Mouse (Mus musculus) brown adipose tissue, adult 24 weeks (tissue): ENCODE data around the gene Slc38a2. TPM values are rescaled to one million over a fixed set of nuclear protein-coding genes. Genes with fewer than 3 reads are reported as not detected.

ENCODE experiments used
- H3K27ac ChIP-seq: fragments of 200-500 bp; replicated peaks from 2 replicates; pipeline ENCODE4 v1.5.1; 2012; ENCODE audit warnings: low read depth, mild to moderate bottlenecking, low read length
- H3K4me1 ChIP-seq: fragments of 200-500 bp; 2 replicates; pipeline ENCODE4 v1.6.1; 2012; ENCODE audit warnings: low read length, mixed read lengths; ENCODE audit not compliant: control insufficient read depth, insufficient read depth, insufficient read length
- H3K4me3 ChIP-seq: fragments of 200-500 bp; 2 replicates; pipeline ENCODE4 v1.5.1; 2012; ENCODE audit warnings: low read depth, mild to moderate bottlenecking, low read length, moderate library complexity; ENCODE audit not compliant: insufficient read depth
- polyA plus RNA-seq: library from polyadenylated mRNA; stranded (reverse); fragments of >200 nt; gene quantifications from 2 replicates; pipeline ENCODE4 v1.2.4, GENCODE M21; 2012; ENCODE audit not compliant: missing spikeins, insufficient read depth, insufficient read length

Slc38a2 gene
- polyA plus RNA-seq, 1 experiment, result 25.0 TPM

DNA sequence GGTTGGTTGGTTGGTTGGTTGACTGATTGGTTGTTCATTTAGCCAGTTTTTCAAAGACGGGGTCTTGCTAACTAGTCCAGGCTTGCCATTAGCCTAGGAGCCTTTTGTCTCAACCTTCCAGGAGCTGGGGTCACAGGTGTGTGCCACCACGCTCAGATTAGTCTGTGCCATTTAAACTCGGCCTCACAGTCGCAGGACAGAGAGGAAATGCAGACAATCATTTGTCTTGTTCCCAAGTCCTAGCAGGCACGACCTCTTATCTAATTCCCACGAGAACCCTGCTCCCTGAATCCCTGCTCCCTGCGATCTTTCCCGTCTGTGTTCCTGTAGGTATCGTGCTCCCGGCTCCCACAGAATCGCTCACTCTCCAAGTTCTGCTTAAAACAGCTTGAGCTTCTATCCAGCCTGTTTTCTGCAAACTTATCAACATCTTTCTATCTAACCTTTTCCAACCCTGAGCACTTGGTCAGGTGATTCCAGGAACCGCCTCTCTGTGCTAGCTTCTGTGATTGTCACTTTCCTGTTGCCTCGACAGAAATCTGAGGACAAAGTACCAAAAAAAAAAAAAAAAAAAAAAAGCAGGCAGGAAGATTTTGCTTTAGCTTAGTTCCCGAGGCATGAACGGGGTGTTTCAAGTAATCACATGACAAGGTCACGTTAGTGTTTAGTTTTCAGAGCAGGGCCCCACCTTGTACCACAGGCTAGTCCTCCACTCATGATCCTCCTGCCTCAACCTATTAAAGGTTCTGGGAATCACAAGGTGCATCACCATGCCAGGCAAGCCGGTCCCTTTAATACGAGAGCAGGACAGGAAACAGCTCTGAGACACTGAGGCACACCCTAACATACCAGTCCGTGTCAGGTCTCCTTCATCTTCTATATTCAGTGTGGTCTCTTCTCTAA lies 20.4 kb downstream of the Slc38a2 start:
- H3K4me3 ChIP-seq, result no peak overlapping the region
- no peak overlapping the region for H3K27ac ChIP-seq
- H3K4me1 ChIP-seq, result no peaks in the 10 kb centered on the region

DNA sequence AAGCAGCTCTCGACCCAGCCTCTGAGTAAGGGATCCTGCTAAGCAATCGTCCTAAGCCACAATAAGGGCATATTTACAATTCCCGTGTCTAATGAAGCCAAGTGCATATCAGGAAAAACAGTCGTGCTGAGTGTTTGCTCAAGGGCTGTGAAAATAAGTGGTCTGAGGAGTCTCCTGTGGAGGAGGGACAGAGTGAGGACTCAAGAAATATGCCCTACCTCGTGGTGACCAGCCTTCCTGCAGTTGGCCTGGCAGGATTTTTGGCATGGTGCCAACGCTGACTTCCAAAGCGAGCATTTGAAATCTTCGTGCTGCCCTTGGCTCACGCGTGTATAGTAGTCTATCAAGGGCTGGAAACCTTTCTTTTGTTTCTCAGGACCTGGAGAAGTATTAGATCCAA lies 23.0 kb downstream of the Slc38a2 start:
- Histone ChIP-seq H3K27ac (no peak overlapping the region), H3K4me3 (no peak overlapping the region), H3K4me1 (no peaks in the 10 kb centered on the region)

DNA sequence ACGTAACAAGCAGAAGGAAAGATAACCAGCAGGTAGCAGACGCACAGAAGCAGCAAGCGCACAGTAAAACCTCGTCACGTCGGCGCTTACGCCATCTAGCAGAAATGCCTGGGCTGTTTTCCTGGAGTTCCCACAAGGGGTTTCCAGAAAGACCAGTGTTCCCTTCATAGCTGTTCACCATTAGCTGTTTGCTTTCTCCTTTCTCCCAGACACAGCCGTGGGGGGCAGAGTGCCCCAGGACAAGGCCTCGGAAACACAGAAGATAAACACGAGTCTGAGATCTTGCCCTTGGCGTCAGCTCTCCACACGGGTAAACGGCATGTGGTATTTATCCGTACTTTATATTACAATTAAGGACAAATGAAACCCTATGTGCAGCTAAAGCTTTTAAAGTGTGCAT lies 23.8 kb downstream of the Slc38a2 start:
- Histone ChIP-seq H3K4me3 (no peak overlapping the region), H3K27ac (no peak overlapping the region), H3K4me1 (no peaks in the 10 kb centered on the region)

DNA sequence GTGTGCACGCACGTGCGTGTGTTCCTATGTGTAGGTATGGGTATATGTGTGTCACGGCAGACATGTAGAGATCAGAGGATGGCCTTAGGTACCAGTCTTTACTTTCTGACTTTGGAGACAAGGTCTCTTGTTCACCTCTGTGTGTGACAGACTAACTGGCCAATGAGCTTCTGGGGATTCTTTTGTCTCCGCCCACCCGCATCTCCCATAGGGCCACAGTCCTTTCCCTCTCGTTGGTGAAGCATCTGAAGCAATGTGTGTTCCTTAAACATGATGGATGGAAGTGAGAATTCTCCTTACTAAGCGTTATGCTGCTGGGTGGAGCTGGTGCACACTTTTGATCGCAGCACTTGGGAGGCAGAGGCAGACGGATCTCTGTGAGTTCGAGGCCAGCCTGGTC lies 24.5 kb downstream of the Slc38a2 start:
- Histone ChIP-seq H3K4me1 (no peaks in the 10 kb centered on the region), H3K4me3 (no peak overlapping the region)

DNA sequence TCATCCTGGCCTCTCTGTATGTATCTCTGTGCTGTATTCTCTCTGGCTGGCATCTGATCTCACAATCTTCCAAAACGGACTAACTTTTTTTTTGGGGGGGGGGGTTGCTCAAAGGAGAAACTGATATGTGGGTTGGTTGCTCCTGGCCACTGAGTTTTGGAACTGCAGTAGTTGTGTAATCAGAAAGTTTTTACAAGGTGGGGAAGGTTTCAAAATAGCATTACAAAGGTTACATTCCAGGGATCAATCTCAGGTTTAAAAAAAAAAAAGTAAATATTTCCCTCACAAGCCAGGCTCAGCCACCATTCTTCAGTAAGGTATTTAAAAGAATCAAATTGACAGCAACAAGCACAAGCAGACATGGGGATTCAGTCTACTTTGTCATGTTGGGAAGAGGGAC lies 25.4 kb downstream of the Slc38a2 start:
- no peak overlapping the region for H3K4me3 ChIP-seq
- no peaks in the 10 kb centered on the region for H3K4me1 ChIP-seq
- no peak overlapping the region for H3K27ac ChIP-seq

More for the DNA sequence above, 24.5 kb downstream of the Slc38a2 start:
- no peak overlapping the region for H3K27ac ChIP-seq

DNA sequence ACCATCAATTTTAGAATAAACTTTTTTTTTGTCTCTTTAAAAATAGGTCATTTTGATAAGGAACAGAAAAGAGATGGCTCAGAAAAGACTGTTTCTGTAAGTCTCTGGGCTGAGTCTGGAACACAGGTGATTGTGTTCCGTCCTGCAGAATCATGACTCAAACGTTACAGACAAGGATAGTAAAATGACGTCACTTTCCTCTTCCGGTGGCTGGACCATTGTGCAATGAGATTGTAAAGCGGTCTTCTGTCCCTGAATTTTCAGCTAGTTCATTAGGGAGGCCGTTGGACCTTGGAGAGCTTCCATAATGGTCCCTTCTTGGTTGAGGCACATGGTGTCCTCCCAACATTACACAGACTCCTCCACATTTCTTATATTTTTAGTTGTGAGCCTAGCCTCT lies 29.8 kb downstream of the Slc38a2 start:
- Histone ChIP-seq H3K4me3 (no peak overlapping the region), H3K27ac (no peak overlapping the region), H3K4me1 (no peaks in the 10 kb centered on the region)

DNA sequence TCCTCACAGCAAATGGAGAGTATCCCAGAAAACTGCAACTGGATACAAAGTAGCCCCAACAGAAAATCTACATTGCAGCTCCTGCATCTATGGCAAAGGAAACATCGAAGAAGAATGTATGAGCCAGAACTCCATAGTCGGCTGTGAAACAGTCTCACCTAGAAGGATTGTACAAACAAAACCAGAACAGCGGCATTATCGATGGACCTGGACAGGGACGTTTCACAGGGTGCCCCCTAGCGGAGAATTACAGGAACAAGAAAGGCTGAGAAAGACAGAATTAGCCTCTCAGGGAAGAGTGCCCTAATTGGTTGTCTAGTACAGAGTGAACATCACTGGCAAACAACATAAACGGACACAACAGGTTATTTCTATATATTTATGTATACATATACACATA lies 32.9 kb downstream of the Slc38a2 start:
- Histone ChIP-seq H3K4me3 (no peak overlapping the region), H3K4me1 (no peaks in the 10 kb centered on the region), H3K27ac (no peak overlapping the region)

DNA sequence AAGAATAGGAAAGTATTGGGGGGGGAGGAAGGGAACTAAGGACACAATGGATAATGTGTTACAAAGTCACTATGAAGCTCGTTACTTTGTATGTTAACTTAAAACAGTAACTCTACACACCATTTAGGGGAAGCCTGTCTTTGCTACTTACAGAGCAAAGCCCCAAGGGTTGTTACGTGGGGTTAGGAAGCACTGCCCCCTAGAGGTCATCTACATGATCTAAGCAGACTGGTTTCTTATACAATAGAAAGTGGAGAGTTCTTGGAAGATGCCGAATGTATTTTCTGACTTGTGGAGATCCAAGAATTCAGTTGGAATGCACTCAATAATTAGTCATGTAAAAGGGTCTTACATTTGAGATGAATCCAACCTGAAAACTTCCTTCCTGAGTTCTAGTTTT lies 33.6 kb downstream of the Slc38a2 start:
- Histone ChIP-seq H3K4me3 (no peak overlapping the region), H3K27ac (no peak overlapping the region), H3K4me1 (no peaks in the 10 kb centered on the region)

DNA sequence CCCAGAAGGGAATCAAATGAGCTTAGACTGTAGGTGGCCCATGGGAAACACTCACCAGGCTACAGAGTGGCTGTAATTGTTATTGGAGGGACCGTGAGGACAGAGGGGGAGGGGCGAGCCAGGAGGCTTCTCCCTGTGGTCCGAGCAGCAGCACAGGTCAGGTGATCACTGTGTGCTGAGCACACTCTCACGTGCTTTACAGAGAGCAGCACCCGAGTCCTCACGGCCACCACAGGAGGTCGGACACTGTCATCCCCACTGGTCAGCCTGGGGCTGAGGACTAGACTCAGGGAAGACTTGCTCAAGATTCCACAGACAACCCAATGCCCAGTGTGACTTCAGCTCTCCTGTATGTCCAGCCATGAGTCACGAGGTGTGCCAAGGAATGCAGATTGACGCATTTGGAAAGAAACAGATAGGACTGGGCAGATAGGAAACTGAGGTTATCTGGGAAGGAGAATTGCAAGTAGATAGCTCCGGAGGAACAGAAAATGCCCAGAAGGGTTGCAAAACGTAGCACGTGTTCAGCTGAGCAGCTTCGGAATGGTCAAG lies 38.9 kb downstream of the Slc38a2 start:
- Histone ChIP-seq H3K4me3 (no peak overlapping the region), H3K4me1 (no peaks in the 10 kb centered on the region), H3K27ac (no peak overlapping the region)

DNA sequence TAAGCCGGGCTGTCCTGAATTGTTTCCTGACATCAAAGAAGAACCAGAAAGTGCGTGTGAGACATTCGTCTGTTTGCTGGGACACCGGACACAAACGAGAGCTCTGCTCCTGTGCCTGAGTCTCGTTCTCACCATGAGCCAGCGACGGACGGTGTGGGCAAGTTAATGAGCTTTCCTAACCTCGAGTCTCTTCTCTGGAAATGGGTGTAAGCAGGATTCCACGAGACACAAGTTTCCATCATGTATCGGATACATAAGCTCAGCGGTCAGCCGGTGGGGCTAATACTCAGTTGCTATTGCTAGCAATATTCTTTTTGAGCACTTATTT lies 41.3 kb downstream of the Slc38a2 start:
- Histone ChIP-seq H3K4me3 (no peak overlapping the region), H3K27ac (no peak overlapping the region), H3K4me1 (no peaks in the 10 kb centered on the region)

DNA sequence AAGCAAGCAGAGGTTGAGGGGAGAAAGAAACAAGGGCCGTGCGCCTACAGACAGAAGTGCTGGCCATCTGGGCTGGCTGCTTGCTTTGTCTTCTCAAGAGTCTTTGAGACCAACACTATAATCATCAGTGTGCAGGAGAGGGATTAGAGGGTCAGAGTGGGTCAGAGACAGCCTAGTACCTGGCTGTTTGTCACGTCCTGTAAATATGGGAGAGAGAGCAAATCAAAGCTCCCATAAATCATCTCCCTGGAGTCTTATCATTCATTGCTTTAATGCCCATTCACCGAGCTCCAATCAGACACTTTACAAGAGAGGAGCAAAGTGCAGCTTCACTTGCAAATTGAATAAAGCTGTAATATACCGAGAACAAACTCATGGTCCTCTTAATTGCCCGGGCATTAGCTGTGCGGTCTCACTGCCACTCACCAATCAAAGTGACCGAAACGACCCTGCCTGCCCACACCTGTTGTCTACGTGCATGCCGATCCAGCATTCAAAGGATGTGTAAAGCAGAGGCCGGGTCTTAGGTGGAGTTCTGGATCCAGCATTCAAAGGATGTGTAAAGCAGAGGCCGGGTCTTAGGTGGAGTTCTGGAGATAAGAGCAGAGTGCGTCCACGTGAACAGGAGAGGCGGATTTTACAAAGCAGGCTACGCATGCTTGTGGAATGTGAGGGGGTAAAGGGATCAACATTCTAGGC lies 41.8 kb downstream of the Slc38a2 start:
- Histone ChIP-seq H3K4me3 (no peak overlapping the region), H3K27ac (no peak overlapping the region), H3K4me1 (no peaks in the 10 kb centered on the region)

DNA sequence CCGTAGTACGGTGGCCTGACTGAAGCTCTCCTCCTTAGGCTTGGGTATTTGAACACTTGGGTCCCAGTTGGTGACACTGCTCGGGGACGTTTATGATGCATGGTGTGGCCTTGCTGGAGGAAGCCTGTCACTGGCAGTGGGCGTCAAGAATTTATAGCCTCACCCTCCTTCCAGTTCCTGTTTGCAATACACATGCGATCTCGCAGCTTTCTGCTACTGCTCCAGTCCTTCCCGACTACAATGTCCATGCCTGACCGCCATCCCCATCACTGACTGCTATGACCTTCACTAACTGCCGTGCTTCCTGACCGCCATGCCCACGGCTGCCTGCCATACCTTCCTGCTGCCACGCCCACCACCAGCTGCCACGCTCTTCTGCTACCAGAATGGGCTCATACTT lies 44.0 kb downstream of the Slc38a2 start:
- no peak overlapping the region for H3K4me3 ChIP-seq
- H3K4me1 ChIP-seq, result no peaks in the 10 kb centered on the region
- no peak overlapping the region for H3K27ac ChIP-seq

DNA sequence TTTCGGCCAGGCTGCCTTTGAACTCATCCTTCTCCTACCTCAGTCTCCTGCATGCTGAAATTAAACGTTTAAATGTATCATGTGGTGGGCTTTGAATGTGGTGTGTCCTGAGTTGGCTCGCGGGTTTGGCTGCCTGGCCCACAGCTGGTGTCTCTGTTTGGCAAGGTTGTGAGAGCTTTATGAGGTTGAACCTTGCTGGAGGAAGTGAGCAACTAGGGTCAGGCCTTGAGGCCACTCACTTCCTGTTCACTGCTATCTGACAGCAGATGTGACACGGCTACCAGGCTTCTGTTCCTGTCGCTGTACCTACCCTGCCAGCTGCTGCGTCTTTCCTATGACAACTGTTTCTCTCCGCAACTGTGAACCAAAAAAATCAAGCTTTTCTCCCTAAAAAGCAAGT lies 44.8 kb downstream of the Slc38a2 start:
- no peak overlapping the region for H3K4me3 ChIP-seq
- H3K27ac ChIP-seq, result no peak overlapping the region
- no peaks in the 10 kb centered on the region for H3K4me1 ChIP-seq

DNA sequence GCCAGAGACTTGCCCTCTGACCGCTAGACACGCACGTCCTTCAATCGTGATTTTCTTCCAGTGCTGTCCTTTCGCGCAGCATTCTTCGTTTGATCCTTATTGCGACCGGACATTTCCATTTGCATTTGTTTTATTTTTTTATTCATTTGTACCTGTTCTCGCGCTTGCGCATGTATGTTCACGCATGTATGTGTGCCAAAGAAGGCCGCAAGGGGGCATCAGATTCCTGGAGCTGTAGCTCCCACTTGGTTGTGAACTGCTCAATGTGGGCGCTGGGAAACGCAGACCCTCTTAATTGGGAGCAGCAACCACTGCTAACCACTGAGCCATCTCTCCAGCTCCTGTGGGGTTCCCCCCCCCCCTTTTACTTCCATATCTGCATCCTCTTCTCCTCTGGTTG lies 46.5 kb downstream of the Slc38a2 start:
- Histone ChIP-seq H3K4me1 (no peaks in the 10 kb centered on the region), H3K4me3 (no peak overlapping the region), H3K27ac (no peak overlapping the region)

DNA sequence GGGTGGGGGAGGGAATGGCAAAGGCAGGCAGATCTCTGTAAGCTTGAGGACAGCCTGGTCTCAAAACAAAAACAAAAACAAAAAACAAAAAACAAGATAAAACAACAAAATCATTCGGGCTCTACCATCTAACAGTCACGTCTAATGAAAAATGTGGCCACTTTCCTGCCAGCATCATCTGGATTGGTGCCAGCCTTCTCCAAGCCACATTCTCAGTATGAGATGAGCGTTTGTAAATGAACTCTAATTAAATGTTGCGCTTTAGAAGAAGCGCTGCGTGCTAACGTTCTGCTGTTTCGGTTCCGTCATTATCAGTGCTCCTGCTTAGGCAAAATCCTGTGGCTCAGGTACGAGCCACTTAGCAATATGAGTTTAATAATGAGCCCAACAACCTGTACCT lies 47.0 kb downstream of the Slc38a2 start:
- Histone ChIP-seq H3K4me3 (no peak overlapping the region), H3K4me1 (no peaks in the 10 kb centered on the region), H3K27ac (no peak overlapping the region)

DNA sequence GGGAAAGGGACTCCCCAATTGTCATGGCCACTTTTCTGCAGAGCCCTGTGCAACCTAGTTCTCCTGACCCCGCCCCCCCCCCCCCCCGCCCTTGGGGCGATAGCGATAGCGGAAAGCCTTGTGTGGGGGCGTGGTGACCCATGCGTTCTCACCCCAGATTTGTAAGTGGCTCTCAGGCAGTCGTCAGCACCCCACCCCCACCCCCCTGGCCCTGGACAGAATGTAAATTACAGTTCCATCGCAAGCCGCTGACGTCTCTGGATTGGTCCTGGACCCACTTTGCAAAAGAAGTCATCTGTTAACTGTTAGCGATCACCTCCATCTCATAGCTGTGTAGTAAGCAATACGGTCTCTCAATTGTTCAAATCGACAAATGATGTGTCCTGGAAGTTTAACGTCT lies 52.2 kb downstream of the Slc38a2 start:
- H3K4me1 ChIP-seq, result no peaks in the 10 kb centered on the region; the same call in 1 of the 2 replicates
- H3K4me3 ChIP-seq, result no peak overlapping the region
- H3K27ac ChIP-seq, result no peak overlapping the region
